Mouse (Mus musculus) midbrain, embryonic 12.5 days (tissue): Measurements from ENCODE around the gene Lipa. TPM values are rescaled to one million over a fixed set of nuclear protein-coding genes. Genes with fewer than 3 reads are reported as not detected.
A peak's percentile ranks its signal among the peaks of the same experiment; 100 is the strongest.

Experiments
- ATAC-seq: fragments of 200-750 bp; cut with Nextera tagmentation; 2 replicates; pipeline ENCODE4 v1.8.0; 2017; ENCODE audit warnings: low read depth, moderate TSS enrichment, moderate library complexity; ENCODE audit not compliant: low FRiP score
- H3K27ac ChIP-seq: fragments of 300-500 bp; sonication (generic); replicated peaks from 2 replicates; pipeline ENCODE4 v1.5.1; 2016; ENCODE audit warnings: mild to moderate bottlenecking
- H3K27me3 ChIP-seq: fragments of 300-500 bp; sonication (generic); 2 replicates; pipeline ENCODE4 v1.6.1; 2016; ENCODE audit warnings: mild to moderate bottlenecking
- H3K36me3 ChIP-seq: fragments of 300-500 bp; sonication (generic); 2 replicates; pipeline ENCODE4 v1.6.1; 2016
- H3K4me1 ChIP-seq: fragments of 300-500 bp; sonication (generic); 2 replicates; pipeline ENCODE4 v1.6.1; 2016
- H3K4me2 ChIP-seq: fragments of 300-500 bp; sonication (generic); replicated peaks from 2 replicates; pipeline ENCODE4 v1.6.1; 2016; ENCODE audit warnings: mild to moderate bottlenecking, moderate library complexity
- H3K4me3 ChIP-seq: fragments of 300-500 bp; sonication (generic); 2 replicates; pipeline ENCODE4 v1.5.1; 2016; ENCODE audit warnings: mild to moderate bottlenecking
- H3K9ac ChIP-seq: fragments of 300-500 bp; sonication (generic); replicated peaks from 2 replicates; pipeline ENCODE4 v1.6.1; 2016; ENCODE audit warnings: mild to moderate bottlenecking, moderate library complexity
- H3K9me3 ChIP-seq: fragments of 300-500 bp; sonication (generic); 2 replicates; pipeline ENCODE4 v1.6.1; 2016; ENCODE audit warnings: mild to moderate bottlenecking
- WGBS: fragments of 180-500 bp; shearing (Covaris S2); methylation state at CpG from one replicate; pipeline ENCODE4 v1.1.7; 2016; 5-methylcytosine and 5-hydroxymethylcytosine counted together
- polyA plus RNA-seq: library from polyadenylated mRNA; unstranded; fragments of >200 nt; fragmentation: Nextera tagmentation; extraction: Ambion mirVana; gene quantifications from 2 replicates; pipeline ENCODE4 v1.2.1, GENCODE M21; 2016

The Lipa gene
- polyA plus RNA-seq, 1 experiment from 2014 or later = 23.0 TPM

DNA sequence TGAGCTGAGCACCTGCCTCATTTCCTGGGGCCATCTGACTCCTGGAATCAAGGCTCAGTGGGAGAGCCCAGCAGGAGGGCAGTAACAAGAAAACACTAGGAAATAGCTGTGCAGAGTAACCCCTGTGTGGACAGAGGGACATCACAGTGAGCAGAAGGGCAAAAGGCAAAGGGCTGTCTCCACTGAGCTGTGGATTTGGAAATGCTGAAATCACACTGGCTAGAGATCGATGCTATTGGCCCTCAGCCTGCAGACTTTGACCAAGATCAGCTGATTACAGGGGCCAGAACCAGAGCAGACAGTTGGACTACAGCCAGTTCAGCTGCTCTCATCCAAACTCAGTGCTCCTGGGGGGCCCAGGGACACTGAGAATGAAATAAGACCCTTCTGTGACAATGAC, 30.9 kb downstream of the Lipa start:
- H3K27me3 ChIP-seq = no peaks in the 10 kb centered on the region
- H3K4me2 ChIP-seq = no peak overlapping the region
- H3K36me3 ChIP-seq = 0 out of 2 replicates have a peak, but pooled peaks cover 3% of the 10 kb centered on the region
- H3K9me3 ChIP-seq = no peaks in the 10 kb centered on the region
- no peak overlapping the region for H3K4me3 ChIP-seq
- no peak overlapping the region for H3K9ac ChIP-seq
- no peaks in the 10 kb centered on the region for H3K4me1 ChIP-seq
- no peak overlapping the region for H3K27ac ChIP-seq
- ATAC-seq = no peak
- WGBS = 82% methylated on average over 1 of the region's 1 CpGs

- H3K27ac ChIP-seq = no peak overlapping the region
- no peak overlapping the region for H3K4me2 ChIP-seq
- no peaks in the 10 kb centered on the region for H3K9me3 ChIP-seq
- 0 out of 2 replicates have a peak, but pooled peaks cover 3% of the 10 kb centered on the region for H3K36me3 ChIP-seq
- no peak for ATAC-seq
- no peaks in the 10 kb centered on the region for H3K4me1 ChIP-seq
- no peaks in the 10 kb centered on the region for H3K27me3 ChIP-seq
- WGBS = 93% methylated on average over 4 of the region's 4 CpGs
- H3K4me3 ChIP-seq = no peak overlapping the region
- H3K9ac ChIP-seq = no peak overlapping the region
Observed at GRCm38 (mm10) chr19:34493859-34494258, 33.4 kb downstream of the Lipa start.

- Histone ChIP-seq H3K4me1 (no peaks in the 10 kb centered on the region), H3K27me3 (no peaks in the 10 kb centered on the region), H3K4me2 (no peak overlapping the region), H3K4me3 (no peak overlapping the region), H3K9me3 (no peaks in the 10 kb centered on the region), H3K27ac (no peak overlapping the region), H3K36me3 (no peaks in the 10 kb centered on the region), H3K9ac (no peak overlapping the region)
- no peak for ATAC-seq
- 21% methylated on average over 4 of the region's 4 CpGs for WGBS
Observed at GRCm38 (mm10) chr19:34483547-34483946, 43.7 kb downstream of the Lipa start.

DNA sequence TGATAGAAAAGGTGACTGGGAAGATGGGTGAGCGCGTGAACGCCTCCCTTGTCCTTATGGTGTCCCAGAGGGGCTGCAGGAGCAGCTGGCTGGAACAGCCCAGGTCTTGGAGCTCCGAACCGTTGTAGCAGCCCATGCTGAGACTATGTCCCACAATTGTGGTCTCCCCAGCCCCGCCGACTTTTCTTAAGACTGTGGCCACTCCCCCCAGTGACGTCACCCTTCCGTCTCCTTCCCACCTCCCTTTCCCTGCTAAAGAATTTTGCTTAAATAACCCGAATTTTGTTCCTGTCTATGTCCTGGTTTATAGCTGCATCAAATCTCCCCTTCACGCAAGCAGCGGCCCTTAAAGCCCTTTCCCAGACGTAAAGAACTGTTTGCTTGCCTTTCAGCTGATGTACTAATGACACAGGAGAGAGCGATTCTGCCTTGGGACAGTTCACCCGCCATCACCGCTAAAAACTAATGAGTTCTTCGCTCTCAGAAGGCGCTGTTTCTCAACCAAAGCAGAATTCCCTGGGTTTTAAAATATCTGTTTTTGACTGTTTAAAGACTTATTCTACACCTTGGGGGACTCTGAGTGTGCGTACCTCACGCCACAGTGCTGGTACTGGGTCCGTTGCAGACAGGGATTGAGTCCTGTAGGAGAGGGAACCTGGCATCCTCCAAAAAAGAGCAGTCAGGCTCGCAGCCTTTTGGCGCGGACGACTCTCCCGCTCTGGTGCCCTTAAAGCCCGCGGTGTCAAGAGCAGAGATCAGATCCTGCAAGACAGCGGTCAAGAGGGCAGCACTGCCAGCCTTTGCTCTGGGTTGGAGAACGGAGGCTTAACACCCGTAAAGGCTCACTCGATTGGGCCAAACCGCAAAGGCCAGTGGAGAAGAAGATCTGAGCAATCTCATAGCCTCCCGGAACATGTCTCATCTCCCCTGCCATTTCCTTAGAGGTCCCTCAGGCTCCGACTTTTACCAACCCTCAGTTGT, 52.0 kb downstream of the Lipa start, which contains the start of gene Ch25h:
TSS of gene Ch25h (minus strand) at position 174 of the 981 bp plus-strand sequence.
- no peak within 1 kb of the TSS for H3K27ac ChIP-seq

GRCm38 (mm10) chr19:34474228-34474990, 52.9 kb downstream of the Lipa start:
- peak; percentile 77 for ATAC-seq
- Histone ChIP-seq H3K27ac (no peak overlapping the region), H3K9ac (peak overlapping the region; percentile 41), H3K27me3 (peaks cover 49% of the 10 kb centered on the region), H3K9me3 (no peaks in the 10 kb centered on the region), H3K4me3 (peak overlapping the region; percentile 58), H3K4me1 (peaks cover 9% of the 10 kb centered on the region), H3K4me2 (peak overlapping the region; percentile 83), H3K36me3 (no peaks in the 10 kb centered on the region)
- WGBS = 5% methylated on average over 49 of the region's 49 CpGs

More for the DNA sequence above, 52.0 kb downstream of the Lipa start, which contains the start of gene Ch25h:
- no peaks in the 10 kb centered on the region for H3K9me3 ChIP-seq
- ATAC-seq = peak; percentile 89
- H3K9ac ChIP-seq = peak within 1 kb of the TSS; percentile 41
- H3K36me3 ChIP-seq = no peaks in the 10 kb centered on the region
- H3K27me3 ChIP-seq = peaks cover 49% of the 10 kb centered on the region
- H3K4me1 ChIP-seq = peaks cover 9% of the 10 kb centered on the region
- under 1% methylated on average over 35 of the region's 35 CpGs for WGBS
- peak within 1 kb of the TSS; percentile 83 for H3K4me2 ChIP-seq
- peak within 1 kb of the TSS; percentile 58 for H3K4me3 ChIP-seq

DNA sequence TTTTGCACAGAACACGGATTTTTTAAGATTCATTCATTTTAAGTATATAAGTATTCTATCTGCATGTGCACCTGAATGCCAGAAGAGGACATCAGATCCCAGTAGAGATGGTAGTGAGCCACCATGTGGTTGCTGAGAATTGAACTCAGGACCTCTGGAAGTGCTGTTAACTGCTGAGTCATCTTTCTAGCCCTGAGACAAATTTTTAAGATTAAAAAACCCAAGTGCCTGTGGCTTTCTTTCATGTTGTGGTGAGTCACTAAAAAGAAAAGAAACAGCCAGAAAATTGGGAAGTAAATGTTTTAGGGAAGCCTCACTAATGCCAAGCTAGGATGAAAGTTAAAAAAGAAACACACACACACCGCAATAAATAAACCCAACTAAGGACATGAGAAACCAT, 55.6 kb downstream of the Lipa start:
- WGBS = 86% methylated on average over 2 of the region's 2 CpGs
- Histone ChIP-seq H3K9me3 (no peaks in the 10 kb centered on the region), H3K4me1 (peaks cover 9% of the 10 kb centered on the region), H3K36me3 (no peaks in the 10 kb centered on the region), H3K27me3 (peaks cover 43% of the 10 kb centered on the region), H3K9ac (no peak overlapping the region), H3K4me3 (no peak overlapping the region), H3K27ac (no peak overlapping the region), H3K4me2 (no peak overlapping the region)
- no peak for ATAC-seq

- Histone ChIP-seq H3K27ac (no peak overlapping the region), H3K4me1 (no peaks in the 10 kb centered on the region), H3K36me3 (no peaks in the 10 kb centered on the region), H3K4me3 (no peak overlapping the region), H3K9me3 (no peaks in the 10 kb centered on the region), H3K27me3 (peaks cover 18% of the 10 kb centered on the region), H3K4me2 (no peak overlapping the region), H3K9ac (no peak overlapping the region)
- 54% methylated on average over 3 of the region's 3 CpGs for WGBS
- no peak for ATAC-seq
Observed at GRCm38 (mm10) chr19:34468794-34469193, 58.5 kb downstream of the Lipa start.

DNA sequence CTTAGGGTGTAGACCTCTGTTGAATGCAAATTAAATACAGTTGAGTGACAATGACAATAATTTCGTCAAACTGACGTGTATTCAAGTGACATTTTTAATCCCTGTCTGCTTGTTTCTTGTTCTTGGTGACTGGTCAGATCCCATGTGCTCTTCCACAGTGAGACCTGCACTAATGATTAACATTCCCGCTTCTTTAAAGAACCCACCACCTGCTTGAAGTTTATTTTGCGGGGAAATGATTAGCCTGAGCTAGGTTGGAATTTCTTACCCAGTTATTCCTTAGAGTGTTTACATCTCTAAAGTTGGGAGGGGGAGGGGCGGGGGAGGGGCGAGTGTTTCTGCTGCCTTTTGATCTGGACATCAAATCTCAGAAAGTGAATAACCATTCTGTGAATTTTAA, 59.1 kb downstream of the Lipa start:
- no peak overlapping the region for H3K4me2 ChIP-seq
- no peaks in the 10 kb centered on the region for H3K9me3 ChIP-seq
- H3K4me1 ChIP-seq = no peaks in the 10 kb centered on the region
- H3K27ac ChIP-seq = no peak overlapping the region
- H3K4me3 ChIP-seq = no peak overlapping the region
- H3K36me3 ChIP-seq = no peaks in the 10 kb centered on the region
- H3K9ac ChIP-seq = no peak overlapping the region
- no peak for ATAC-seq
- 44% methylated on average over 6 of the region's 6 CpGs for WGBS
- peaks cover 13% of the 10 kb centered on the region for H3K27me3 ChIP-seq

DNA sequence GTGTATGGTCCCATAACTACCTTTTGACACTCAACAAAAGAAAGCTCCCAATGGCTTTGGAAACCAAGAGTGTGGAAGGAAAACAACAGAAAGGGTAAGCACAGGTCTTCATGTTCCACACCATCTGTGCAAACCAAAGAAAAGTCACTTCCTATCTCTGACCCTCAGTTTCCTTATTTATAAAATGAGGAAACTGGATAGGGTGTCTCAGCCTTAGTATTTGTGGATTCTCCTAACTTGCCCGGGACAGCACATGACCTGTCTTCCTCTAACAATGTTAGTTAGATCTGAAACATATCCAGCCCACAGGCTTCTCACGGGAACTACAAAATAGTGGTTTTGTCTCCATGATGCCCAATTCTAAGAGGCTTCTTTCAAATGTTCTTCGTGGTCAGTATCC, 62.8 kb downstream of the Lipa start:
- Histone ChIP-seq H3K9ac (no peak overlapping the region), H3K4me2 (no peak overlapping the region), H3K4me1 (no peaks in the 10 kb centered on the region), H3K4me3 (no peak overlapping the region), H3K9me3 (no peaks in the 10 kb centered on the region), H3K27me3 (no peaks in the 10 kb centered on the region), H3K27ac (no peak overlapping the region), H3K36me3 (no peaks in the 10 kb centered on the region)
- WGBS = 72% methylated on average over 3 of the region's 3 CpGs
- no peak for ATAC-seq

- no peak overlapping the region for H3K4me2 ChIP-seq
- no peak overlapping the region for H3K27ac ChIP-seq
- no peak overlapping the region for H3K4me3 ChIP-seq
- no peaks in the 10 kb centered on the region for H3K9me3 ChIP-seq
- no peak overlapping the region for H3K9ac ChIP-seq
- 97% methylated on average over 1 of the region's 1 CpGs for WGBS
- H3K36me3 ChIP-seq = no peaks in the 10 kb centered on the region
- 0 out of 2 replicates have a peak, but pooled peaks have one; percentile 19 for ATAC-seq
- H3K27me3 ChIP-seq = no peaks in the 10 kb centered on the region
- no peaks in the 10 kb centered on the region for H3K4me1 ChIP-seq
Observed at GRCm38 (mm10) chr19:34461451-34462019, 65.7 kb downstream of the Lipa start.

DNA sequence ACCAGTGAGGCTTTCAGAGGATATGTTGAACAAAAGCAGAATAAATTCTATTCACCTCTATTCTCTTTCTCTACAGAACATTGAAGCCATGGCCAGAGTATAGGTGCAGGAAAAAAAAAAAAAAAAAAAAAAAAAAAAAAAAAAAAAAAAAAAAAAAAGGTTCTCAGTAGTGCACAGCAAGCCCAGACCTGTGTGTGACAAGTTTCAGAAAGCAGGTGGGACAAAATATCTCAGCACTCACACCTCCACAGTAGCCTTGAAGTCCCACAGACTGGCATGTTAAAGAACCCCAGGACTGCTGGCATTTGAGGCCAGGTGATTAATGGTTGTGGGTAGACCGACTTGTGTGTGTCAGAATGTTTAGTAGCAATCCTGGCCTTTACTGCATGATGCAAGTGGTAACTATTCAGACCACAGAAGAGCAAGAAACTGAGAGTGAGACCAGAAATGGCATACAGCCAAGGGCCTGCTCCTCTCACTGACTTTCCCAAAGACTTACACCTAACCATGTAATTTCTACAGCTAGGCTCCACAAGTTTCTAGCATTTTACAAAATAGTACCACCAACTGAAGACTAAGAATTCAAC, 76.4 kb downstream of the Lipa start:
- Histone ChIP-seq H3K9ac (no peak overlapping the region), H3K4me2 (no peak overlapping the region), H3K9me3 (no peaks in the 10 kb centered on the region), H3K27ac (no peak overlapping the region), H3K36me3 (no peaks in the 10 kb centered on the region), H3K27me3 (no peaks in the 10 kb centered on the region), H3K4me3 (no peak overlapping the region), H3K4me1 (no peaks in the 10 kb centered on the region)
- WGBS = 92% methylated on average over 1 of the region's 1 CpGs
- ATAC-seq = no peak
